In the genomic region with DNA sequence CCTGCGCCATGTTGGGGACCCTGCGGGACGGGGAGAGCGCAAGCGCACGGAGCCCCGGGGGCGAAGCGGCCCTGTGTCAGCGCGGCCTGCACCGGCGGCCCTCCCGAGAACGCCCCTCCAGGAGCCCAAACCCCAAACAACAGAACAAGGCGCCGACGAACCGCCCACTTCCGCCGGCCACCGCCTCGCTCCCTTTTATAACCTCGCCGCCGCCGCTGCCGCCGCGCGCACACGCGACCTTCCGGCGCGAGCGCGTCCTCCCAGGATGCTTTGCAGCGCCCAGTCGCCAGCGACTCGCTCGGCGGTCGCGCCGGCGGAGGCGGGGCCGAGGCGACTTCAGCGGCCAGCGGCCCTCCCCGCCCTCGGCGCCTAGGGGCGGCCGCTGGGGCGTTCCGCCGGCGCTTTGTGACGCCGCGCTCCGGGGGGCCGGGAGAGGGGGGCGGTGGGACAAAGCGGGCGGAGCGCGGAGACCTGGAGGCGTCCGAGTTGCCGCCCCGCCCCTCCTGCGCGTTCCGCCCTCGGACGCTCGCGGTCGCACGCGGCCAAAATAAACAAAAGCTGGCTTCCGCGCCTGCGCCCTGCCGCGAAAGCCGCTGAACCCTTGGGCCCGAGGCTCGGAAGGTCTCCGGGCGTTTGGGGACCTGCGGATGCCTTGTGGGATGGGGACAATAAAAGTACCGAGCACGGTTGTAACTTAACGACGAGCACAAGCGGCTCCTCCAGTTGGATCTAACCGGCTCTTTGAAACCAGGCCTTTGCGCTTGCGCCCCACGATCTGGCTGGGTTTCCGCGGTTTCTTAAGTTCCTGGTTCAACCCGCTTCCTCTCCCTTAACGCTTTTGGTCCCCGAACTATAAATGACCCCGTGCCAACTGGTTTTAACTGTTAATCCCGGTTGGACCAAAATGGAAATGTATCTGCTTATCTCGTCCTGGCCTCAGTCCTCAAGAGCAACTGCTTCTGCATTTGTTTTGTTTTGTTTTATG, we compare ENCODE assay signal across 8 mouse cellular contexts. TPM values are rescaled to one million over a fixed set of nuclear protein-coding genes. Genes with fewer than 3 reads are reported as not detected.
DNase-seq lines count a peak whose midpoint lies in the region; ATAC-seq and TF ChIP-seq lines count a peak whose summit lies in the region.

A gene (minus strand): TSS at position 172 of the 985 bp plus-strand sequence.

- H3K9ac ChIP-seq in ES-Bruce4 (ENCODE audit: low read depth, poor library complexity, severe bottlenecking), result peak within 1 kb of the TSS; percentile 84
- peak within 1 kb of the TSS; percentile 95 for H3K9ac ChIP-seq in forebrain, embryonic 13.5 days
- peak within 1 kb of the TSS; percentile 94 for H3K9ac ChIP-seq in liver, postnatal 0 days (replicated peaks)
- peak within 1 kb of the TSS; percentile 86 for H3K9ac ChIP-seq in neural tube, embryonic 14.5 days (replicated peaks; ENCODE audit: low read depth, low read length)

- under 1% methylated on average over 88 of the region's 114 CpGs for WGBS in forebrain, embryonic 13.5 days
- WGBS in large intestine, adult 2 months, result under 1% methylated on average over 105 of the region's 114 CpGs
- WGBS in liver, postnatal 0 days (ENCODE audit: insufficient replicate concordance), result 3% methylated on average over 71 of the region's 114 CpGs
- under 1% methylated on average over 87 of the region's 114 CpGs for WGBS in neural tube, embryonic 14.5 days

- H3K4me1 ChIP-seq in ES-Bruce4 (ENCODE audit: control insufficient read depth, insufficient read depth, low read length), result no peaks in the 10 kb centered on the region
- H3K4me1 ChIP-seq in forebrain, embryonic 13.5 days, result peaks cover 26% of the 10 kb centered on the region
- H3K4me1 ChIP-seq in liver, postnatal 0 days (ENCODE audit: insufficient read depth), result peaks cover 21% of the 10 kb centered on the region
- peaks cover 11% of the 10 kb centered on the region; the same call in 1 of the 2 replicates for H3K4me1 ChIP-seq in neural tube, embryonic 14.5 days (ENCODE audit: control insufficient read depth, insufficient read depth, low read length)

- peak within 1 kb of the TSS; percentile 82 for H3K4me2 ChIP-seq in forebrain, embryonic 13.5 days
- H3K4me2 ChIP-seq in liver, postnatal 0 days (ENCODE audit: low read depth, low read length), result peak within 1 kb of the TSS; percentile 89
- peak within 1 kb of the TSS; percentile 76 for H3K4me2 ChIP-seq in neural tube, embryonic 14.5 days (ENCODE audit: low read depth, low read length)

- TF ChIP-seq EP300 in ES-Bruce4 (IDR thresholded peaks at IDR 0.05; ENCODE audit: insufficient read depth, low read depth, low read length), result 0 out of 2 replicates have a peak, but pooled peaks have one; percentile 18
- no peak for TF ChIP-seq EP300 in liver, postnatal 0 days (IDR thresholded peaks at IDR 0.05; ENCODE audit: low read depth)

- H3K27ac ChIP-seq in ES-Bruce4 (ENCODE audit: insufficient read depth, low read length), result peak within 1 kb of the TSS; percentile 98
- H3K27ac ChIP-seq in forebrain, embryonic 13.5 days, result peak within 1 kb of the TSS; percentile 97
- peak within 1 kb of the TSS; percentile 99 for H3K27ac ChIP-seq in liver, postnatal 0 days (ENCODE audit: low read depth)
- peak within 1 kb of the TSS; percentile 95 for H3K27ac ChIP-seq in neural tube, embryonic 14.5 days (ENCODE audit: low read depth, low read length)

- TF ChIP-seq POLR2A in ES-Bruce4 (IDR thresholded peaks at IDR 0.05; ENCODE audit: insufficient read depth, low read length), result peak; percentile 28

- H3K4me3 ChIP-seq in ES-Bruce4 (ENCODE audit: low read depth, low read length), result peak within 1 kb of the TSS; percentile 80
- H3K4me3 ChIP-seq in forebrain, embryonic 13.5 days, result peak within 1 kb of the TSS; percentile 99
- peak within 1 kb of the TSS; percentile 99 for H3K4me3 ChIP-seq in liver, postnatal 0 days (ENCODE audit: low read depth, low read length)
- peak within 1 kb of the TSS; percentile 95 for H3K4me3 ChIP-seq in neural tube, embryonic 14.5 days (ENCODE audit: low read depth, low read length)

- H3K27me3 ChIP-seq in ES-Bruce4 (ENCODE audit: control insufficient read depth, insufficient read depth, low read length, poor library complexity, severe bottlenecking), result no peaks in the 10 kb centered on the region
- H3K27me3 ChIP-seq in forebrain, embryonic 13.5 days, result no peaks in the 10 kb centered on the region
- H3K27me3 ChIP-seq in liver, postnatal 0 days (ENCODE audit: insufficient read depth, low read length), result no peaks in the 10 kb centered on the region
- no peaks in the 10 kb centered on the region for H3K27me3 ChIP-seq in neural tube, embryonic 14.5 days (ENCODE audit: control insufficient read depth, insufficient read depth, low read length)

- DNase-seq in heart, postnatal 10 days, result peak; percentile 96
- peak; percentile 72 for DNase-seq in large intestine, adult 2 months (ENCODE audit: low read depth, low spot score)
- DNase-seq in liver, postnatal 0 days, result peak; percentile 96
- DNase-seq in testis, postnatal 10 days (ENCODE audit: low spot score), result peak; percentile 97

- intact Hi-C loops in heart, postnatal 10 days (cut with DNase I), result loop anchor here (2.0 kb wide), 1 partner anchor 39 kb away; a partner anchor contains a TSS

- no peak for TF ChIP-seq CTCF in ES-Bruce4 (IDR thresholded peaks at IDR 0.05; ENCODE audit: low read depth, low read length)
- TF ChIP-seq CTCF in liver, postnatal 0 days (IDR thresholded peaks at IDR 0.05; ENCODE audit: low read depth), result no peak

- peaks cover 14% of the 10 kb centered on the region for H3K36me3 ChIP-seq in ES-Bruce4 (ENCODE audit: control insufficient read depth, insufficient read depth, low read length, poor library complexity, severe bottlenecking)
- peaks cover 17% of the 10 kb centered on the region for H3K36me3 ChIP-seq in forebrain, embryonic 13.5 days (ENCODE audit: poor library complexity, severe bottlenecking)
- peaks cover 16% of the 10 kb centered on the region for H3K36me3 ChIP-seq in liver, postnatal 0 days (replicated peaks; ENCODE audit: insufficient read depth, low read length)
- peaks cover 8% of the 10 kb centered on the region for H3K36me3 ChIP-seq in neural tube, embryonic 14.5 days (ENCODE audit: control insufficient read depth, insufficient read depth, low read length)

- ATAC-seq in cerebellum, adult (ENCODE audit: insufficient number of reproducible peaks, low FRiP score, low TSS enrichment), result peak; percentile 80
- peak; percentile 95 for ATAC-seq in forebrain, embryonic 13.5 days
- ATAC-seq in liver, postnatal 0 days, result peak; percentile 95
- ATAC-seq in neural tube, embryonic 14.5 days (ENCODE audit: low read depth), result peak; percentile 93

- no peaks in the 10 kb centered on the region for H3K9me3 ChIP-seq in ES-Bruce4 (replicated peaks; ENCODE audit: control insufficient read depth, insufficient read depth, low read length, poor library complexity, severe bottlenecking)
- no peaks in the 10 kb centered on the region for H3K9me3 ChIP-seq in forebrain, embryonic 13.5 days (replicated peaks)
- no peaks in the 10 kb centered on the region for H3K9me3 ChIP-seq in liver, postnatal 0 days (ENCODE audit: low read length)
- no peaks in the 10 kb centered on the region for H3K9me3 ChIP-seq in neural tube, embryonic 14.5 days (ENCODE audit: control insufficient read depth, low read length)

RNA-seq across cellular contexts. Expression of the gene that starts here (rescaled TPM):
- 12.0 and 12.2 TPM in 2 replicates for polyA plus RNA-seq in ES-Bruce4 (2011; ENCODE audit: insufficient read depth, insufficient read length, low read depth, missing spikeins)
- 47.3 and 47.9 TPM in 2 replicates for polyA plus RNA-seq in forebrain, embryonic 13.5 days (2015; fragmentation: Nextera tagmentation; extraction: Ambion mirVana)
- total RNA-seq in heart, postnatal 10 days (2021), result 10 to 100 TPM in 1 of 2 experiments, 1 to 10 TPM in 1; 8.8 to 11.9 TPM
- 4.3 and 8.2 TPM in 2 replicates for polyA plus RNA-seq in large intestine, adult 2 months (2012; rRNA removed)
- 12.8 and 13.7 TPM in 2 replicates for polyA plus RNA-seq in liver, postnatal 0 days (2015; fragmentation: Nextera tagmentation; extraction: Ambion mirVana)
- polyA plus RNA-seq in neural tube, embryonic 14.5 days (2014; fragmentation: Nextera tagmentation; extraction: Ambion mirVana), result 33.6 and 35.3 TPM in 2 replicates

Comparison
In these comparisons a context has a peak if more than half of its experiments do, and no peak if none do; other contexts are left out.
1. Peak in every context shown above with its lines: DNase-seq, ATAC-seq, H3K4me3 ChIP-seq and H3K27ac ChIP-seq.